In the genomic region with DNA sequence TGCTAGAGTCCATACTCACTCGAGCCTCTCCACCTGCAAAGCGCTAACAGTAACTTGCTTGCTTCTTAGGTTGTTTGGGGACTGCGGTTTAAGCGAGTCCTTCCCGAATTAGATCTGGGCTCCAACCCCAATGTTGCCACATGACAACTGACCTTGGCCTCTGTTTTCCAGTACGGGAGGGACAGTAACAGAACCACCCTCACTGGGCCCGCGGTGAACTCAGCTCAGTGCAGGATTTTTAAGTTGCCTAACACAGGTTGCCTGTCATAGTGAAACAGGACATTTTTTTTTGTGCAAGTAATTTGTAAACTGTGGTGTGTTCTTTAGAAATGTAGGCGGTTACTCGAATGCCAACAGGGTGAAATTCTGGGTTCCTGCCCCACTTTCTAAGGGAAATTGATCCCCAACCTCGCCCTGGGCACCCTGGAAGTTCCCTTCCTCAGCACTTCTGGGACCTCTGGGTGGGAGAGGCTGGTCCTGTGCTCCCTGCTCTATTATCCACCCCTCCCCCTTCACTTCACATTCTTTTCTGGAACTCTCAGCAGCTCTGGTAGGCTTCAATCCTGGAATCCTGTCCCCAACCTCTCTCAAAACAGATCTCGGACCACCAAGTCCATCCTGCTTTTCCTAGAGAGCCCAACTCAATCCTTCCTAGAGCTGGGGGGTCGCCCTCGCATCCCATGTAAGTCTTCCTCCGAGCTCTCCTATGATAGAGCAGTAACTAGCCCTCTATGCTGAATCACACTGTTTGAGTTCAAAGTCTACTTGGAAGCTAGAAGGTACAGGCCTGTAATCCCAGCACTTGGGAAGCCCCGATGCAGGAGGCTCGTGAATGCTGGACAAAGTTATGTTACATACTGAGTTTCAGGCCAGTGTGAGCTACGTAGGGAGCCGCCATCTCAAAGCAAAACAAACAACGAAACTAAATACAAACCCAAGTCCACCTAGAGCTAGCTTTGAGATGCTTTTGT, we compare ENCODE assay signal across 7 mouse cellular contexts. TPM values are rescaled to one million over a fixed set of nuclear protein-coding genes. Genes with fewer than 3 reads are reported as not detected.
DNase-seq lines count a peak whose midpoint lies in the region; ATAC-seq lines count a peak whose summit lies in the region.

No protein-coding gene starts in this region.

- peak; percentile 84 to 93 for DNase-seq in adrenal gland, adult (ENCODE audit: inconsistent age in 2 of 2, low spot score in 1 of 2)
- peak; percentile 82 to 86 for DNase-seq in heart, adult 18-20 months
- DNase-seq in cerebellum, adult 8-10 months: no peak
- no peak for DNase-seq in urinary bladder, postnatal 10 days (ENCODE audit: low spot score)

- H3K9me3 ChIP-seq in kidney, embryonic 16.5 days (ENCODE audit: low read length): no peaks in the 10 kb centered on the region
- no peaks in the 10 kb centered on the region for H3K9me3 ChIP-seq in megakaryocyte, embryonic 14.5 days

- no peak overlapping the region; the same call in 1 of the 2 replicates for H3K4me2 ChIP-seq in kidney, embryonic 16.5 days (replicated peaks; ENCODE audit: low read depth, low read length)

- ATAC-seq in CD4-positive, CD25-positive, alpha-beta regulatory T cell, adult 4 months: peak; percentile 18
- ATAC-seq in kidney, embryonic 16.5 days (ENCODE audit: low FRiP score, low TSS enrichment): no peak

- no peaks in the 10 kb centered on the region for H3K36me3 ChIP-seq in kidney, embryonic 16.5 days (ENCODE audit: insufficient read depth, low read length)
- no peaks in the 10 kb centered on the region for H3K36me3 ChIP-seq in megakaryocyte, embryonic 14.5 days (replicated peaks; ENCODE audit: low read length)

- no peak overlapping the region; the same call in 1 of the 2 replicates for H3K9ac ChIP-seq in kidney, embryonic 16.5 days (replicated peaks; ENCODE audit: low read length)

- H3K4me1 ChIP-seq in kidney, embryonic 16.5 days (ENCODE audit: insufficient read depth, low read length): peaks cover 27% of the 10 kb centered on the region
- peaks cover 75% of the 10 kb centered on the region for H3K4me1 ChIP-seq in megakaryocyte, embryonic 14.5 days

- no peaks in the 10 kb centered on the region for H3K27me3 ChIP-seq in kidney, embryonic 16.5 days (ENCODE audit: insufficient read depth, low read length)
- no peaks in the 10 kb centered on the region for H3K27me3 ChIP-seq in megakaryocyte, embryonic 14.5 days (replicated peaks)

- WGBS in kidney, embryonic 16.5 days: 71% methylated on average over 20 of the region's 20 CpGs

- no peak overlapping the region for H3K4me3 ChIP-seq in kidney, embryonic 16.5 days (ENCODE audit: low read length)
- peak overlapping the region; percentile 92 for H3K4me3 ChIP-seq in megakaryocyte, embryonic 14.5 days (replicated peaks)

- H3K27ac ChIP-seq in kidney, embryonic 16.5 days (ENCODE audit: low read length): peak overlapping the region; percentile 88

RNA-seq across cellular contexts. Expression of gene Wdr26, which starts 46.1 kb away (rescaled TPM):
- 10 to 100 TPM; 34.7 to 40.9 TPM for polyA plus RNA-seq in CD4-positive, CD25-positive, alpha-beta regulatory T cell, adult 4 months (2017; shearing (Covaris generic))
- total RNA-seq in heart, adult 18-20 months (2021): 10 to 100 TPM; 90.9 to 94.5 TPM
- polyA plus RNA-seq in kidney, embryonic 16.5 days (2015; fragmentation: Nextera tagmentation; extraction: Ambion mirVana): 23.1 and 30.4 TPM in 2 replicates
- 11.4 and 14.3 TPM in 2 replicates for polyA plus RNA-seq in megakaryocyte, embryonic 14.5 days (2012; ENCODE audit: insufficient read depth, low replicate concordance)

Comparison
In these comparisons a context has a peak if more than half of its experiments do, and no peak if none do; other contexts are left out.
1. DNase-seq: peak in adrenal gland, adult (2 of 2) and heart, adult 18-20 months (2 of 2); none in cerebellum, adult 8-10 months (single experiment) and urinary bladder, postnatal 10 days (single experiment).